Mouse (Mus musculus): ENCODE measurements at regions not wholly inside any gene's neighbourhood (a gene's known extent, or its start where the extent isn't known, plus 50 kb on each side); places are given as distances from the start of the nearest gene placed in this dataset.

- DNase-seq (ENCODE audit: low spot score in 2 of 2): no peak
Measured at GRCm38 (mm10) chr3:35688111-35688510, 65.8 kb upstream of the Atp11b start.

- DNase-seq (ENCODE audit: low spot score in 2 of 2): peak; percentile 37 to 39
Measured at GRCm38 (mm10) chr3:35688781-35689180, 65.1 kb upstream of the Atp11b start.

- peak; percentile 81 to 86 for DNase-seq (ENCODE audit: low spot score in 2 of 2)
Measured at GRCm38 (mm10) chr3:35693039-35693438, 60.9 kb upstream of the Atp11b start.

GRCm38 (mm10) chr3:35693551-35693950 is 60.4 kb upstream of the Atp11b start:
- DNase-seq (ENCODE audit: low spot score in 2 of 2): no peak

- no peak for DNase-seq (ENCODE audit: low spot score in 2 of 2)
Measured at GRCm38 (mm10) chr3:35694241-35694640, 59.7 kb upstream of the Atp11b start.

GRCm38 (mm10) chr3:35695859-35696258 is 58.0 kb upstream of the Atp11b start:
- DNase-seq (ENCODE audit: low spot score in 2 of 2): no peak

GRCm38 (mm10) chr3:35699266-35699665 is 54.6 kb upstream of the Atp11b start:
- DNase-seq (ENCODE audit: low spot score in 2 of 2): no peak

- no peak for DNase-seq (ENCODE audit: low spot score in 2 of 2)
Measured at GRCm38 (mm10) chr3:35699979-35700378, 53.9 kb upstream of the Atp11b start.

GRCm38 (mm10) chr3:35703528-35704327 is 50.2 kb upstream of the Atp11b start:
- no peak for DNase-seq (ENCODE audit: low spot score in 2 of 2)

Measured in spleen, postnatal 36 days (tissue).